In genomic region chr19:59630095-59630494, GRCm38 (mm10) we compare ENCODE assay signal across 8 mouse cellular contexts.
"Had no signal": no experiment of that assay in that cellular context is flagged by ENCODE, and none has a peak within 500 bp of the region (broad histone marks: within the 10 kb centered on the region; RNA-seq: fewer than 3 reads in every experiment).

No protein-coding gene starts in this region.

- H3K4me3 ChIP-seq: limb, embryonic 13.5 days; midbrain, embryonic 13.5 days; neural tube, embryonic 12.5 days had no signal

- ATAC-seq: inflammation-experienced regulatory T-cells, adult 6 months; intestine, postnatal 0 days had no signal

- H3K4me2 ChIP-seq: limb, embryonic 13.5 days; midbrain, embryonic 13.5 days; neural tube, embryonic 12.5 days had no signal

- H3K36me3 ChIP-seq: limb, embryonic 13.5 days; midbrain, embryonic 13.5 days; neural tube, embryonic 12.5 days had no signal

- H3K4me1 ChIP-seq: neural tube, embryonic 12.5 days had no signal

- H3K27ac ChIP-seq: limb, embryonic 13.5 days; liver, embryonic 14.5 days; midbrain, embryonic 13.5 days; neural tube, embryonic 12.5 days had no signal

- H3K9ac ChIP-seq: limb, embryonic 13.5 days; liver, embryonic 14.5 days; midbrain, embryonic 13.5 days; neural tube, embryonic 12.5 days had no signal

- H3K27me3 ChIP-seq: neural tube, embryonic 12.5 days had no signal

- H3K9me3 ChIP-seq: limb, embryonic 13.5 days; midbrain, embryonic 13.5 days; neural tube, embryonic 12.5 days had no signal

- DNase-seq: left cerebral cortex, postnatal 4 days; lung, adult 18-20 months had no signal
